Mouse (Mus musculus): ENCODE measurements around the gene Hs6st1. TPM values are rescaled to one million over a fixed set of nuclear protein-coding genes. Genes with fewer than 3 reads are reported as not detected.
A peak's percentile ranks its signal among the peaks of the same experiment; 100 is the strongest.

Gene Hs6st1
- polyA plus RNA-seq, 1 experiment from 2014 or later, result 6.7 TPM

DNA sequence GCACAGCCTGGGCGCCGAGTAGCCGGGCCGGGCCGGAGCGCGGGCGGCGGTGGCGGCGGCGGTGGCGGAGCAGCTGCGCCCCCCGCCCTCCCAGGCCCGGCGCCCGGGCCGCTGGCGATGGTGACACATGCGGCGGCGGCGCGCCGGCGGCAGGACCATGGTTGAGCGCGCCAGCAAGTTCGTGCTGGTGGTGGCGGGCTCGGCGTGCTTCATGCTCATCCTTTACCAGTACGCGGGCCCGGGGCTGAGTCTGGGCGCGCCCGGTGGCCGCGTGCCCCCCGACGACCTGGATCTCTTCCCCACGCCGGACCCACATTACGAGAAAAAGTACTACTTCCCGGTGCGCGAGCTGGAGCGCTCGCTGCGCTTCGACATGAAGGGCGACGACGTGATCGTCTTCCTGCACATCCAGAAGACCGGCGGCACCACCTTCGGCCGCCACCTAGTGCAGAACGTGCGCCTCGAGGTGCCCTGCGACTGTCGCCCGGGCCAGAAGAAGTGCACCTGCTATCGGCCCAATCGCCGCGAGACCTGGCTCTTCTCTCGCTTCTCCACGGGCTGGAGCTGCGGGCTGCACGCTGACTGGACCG lies 426 bp downstream of the Hs6st1 start:
- Histone ChIP-seq H3K27me3 (replicated peaks; ENCODE audit: control insufficient read depth, insufficient read depth, low read length) (no peaks in the 10 kb centered on the region), H3K4me3 (ENCODE audit: low read depth, low read length) (peak overlapping the region; percentile 69), H3K4me1 (replicated peaks; ENCODE audit: control insufficient read depth, insufficient read depth, low read length) (peaks cover 30% of the 10 kb centered on the region; the same call in 1 of the 2 replicates), H3K36me3 (ENCODE audit: control insufficient read depth, insufficient read depth) (0 out of 2 replicates have a peak, but pooled peaks cover 1% of the 10 kb centered on the region), H3K9me3 (ENCODE audit: control insufficient read depth) (no peaks in the 10 kb centered on the region), H3K27ac (ENCODE audit: low read depth, low read length) (peak overlapping the region; percentile 82), H3K9ac (ENCODE audit: low read depth, low read length) (peak overlapping the region; percentile 86), H3K4me2 (replicated peaks; ENCODE audit: low read depth) (peak overlapping the region; percentile 93)
- ATAC-seq, result peak; percentile 24
- 0% methylated on average over 58 of the region's 76 CpGs for WGBS
- TF ChIP-seq CTCF (IDR thresholded peaks at IDR 0.05; ENCODE audit: low read depth), result peak; percentile 48

- Histone ChIP-seq H3K9ac (ENCODE audit: low read depth, low read length) (peak overlapping the region; percentile 86), H3K9me3 (ENCODE audit: control insufficient read depth) (no peaks in the 10 kb centered on the region), H3K4me2 (replicated peaks; ENCODE audit: low read depth) (peak overlapping the region; percentile 93), H3K27me3 (replicated peaks; ENCODE audit: control insufficient read depth, insufficient read depth, low read length) (no peaks in the 10 kb centered on the region), H3K36me3 (ENCODE audit: control insufficient read depth, insufficient read depth) (0 out of 2 replicates have a peak, but pooled peaks cover 4% of the 10 kb centered on the region), H3K4me3 (ENCODE audit: low read depth, low read length) (peak overlapping the region; percentile 69), H3K4me1 (replicated peaks; ENCODE audit: control insufficient read depth, insufficient read depth, low read length) (peaks cover 32% of the 10 kb centered on the region; the same call in 1 of the 2 replicates), H3K27ac (ENCODE audit: low read depth, low read length) (peak overlapping the region; percentile 82)
- no peak for TF ChIP-seq CTCF (IDR thresholded peaks at IDR 0.05; ENCODE audit: low read depth)
- WGBS, result 1% methylated on average over 13 of the region's 13 CpGs
- ATAC-seq, result peak; percentile 52
These were observed 1.1 kb downstream of the Hs6st1 start for GRCm38 (mm10) chr1:36069291-36069771.

DNA sequence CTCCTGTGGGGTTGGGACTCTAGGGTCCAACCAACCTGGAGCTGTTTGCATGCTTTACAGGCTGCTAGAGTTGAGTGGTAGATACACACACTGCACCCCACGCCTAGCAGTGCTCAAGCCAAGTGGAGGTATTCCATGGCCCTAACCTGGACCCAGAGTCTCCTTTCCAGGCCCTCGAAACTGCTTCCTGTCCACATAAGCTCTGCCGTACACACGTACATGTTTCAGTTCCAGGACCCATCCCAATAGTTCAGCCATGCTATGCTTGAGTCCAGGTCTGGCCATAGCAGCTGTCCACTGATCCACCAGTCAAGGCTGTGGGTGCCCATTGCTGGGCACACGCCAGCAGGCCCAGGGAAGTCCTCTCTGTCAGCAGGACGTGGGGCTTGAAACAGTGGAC lies 2.0 kb downstream of the Hs6st1 start:
- 0 out of 2 replicates have a peak, but pooled peaks cover 4% of the 10 kb centered on the region for H3K36me3 ChIP-seq (ENCODE audit: control insufficient read depth, insufficient read depth)
- no peaks in the 10 kb centered on the region for H3K9me3 ChIP-seq (ENCODE audit: control insufficient read depth)
- peaks cover 28% of the 10 kb centered on the region; the same call in 1 of the 2 replicates for H3K4me1 ChIP-seq (replicated peaks; ENCODE audit: control insufficient read depth, insufficient read depth, low read length)
- no peak for TF ChIP-seq CTCF (IDR thresholded peaks at IDR 0.05; ENCODE audit: low read depth)
- H3K9ac ChIP-seq (ENCODE audit: low read depth, low read length), result peak overlapping the region; percentile 86
- H3K4me3 ChIP-seq (ENCODE audit: low read depth, low read length), result peak overlapping the region; percentile 69
- peak overlapping the region; percentile 82 for H3K27ac ChIP-seq (ENCODE audit: low read depth, low read length)
- ATAC-seq, result no peak
- no peaks in the 10 kb centered on the region for H3K27me3 ChIP-seq (replicated peaks; ENCODE audit: control insufficient read depth, insufficient read depth, low read length)
- WGBS, result 26% methylated on average over 6 of the region's 6 CpGs
- peak overlapping the region; percentile 93 for H3K4me2 ChIP-seq (replicated peaks; ENCODE audit: low read depth)

GRCm38 (mm10) chr1:36070740-36071139 lies 2.5 kb downstream of the Hs6st1 start:
- peak overlapping the region; percentile 86 for H3K9ac ChIP-seq (ENCODE audit: low read depth, low read length)
- H3K9me3 ChIP-seq (ENCODE audit: control insufficient read depth), result no peaks in the 10 kb centered on the region
- 0 out of 2 replicates have a peak, but pooled peaks cover 4% of the 10 kb centered on the region for H3K36me3 ChIP-seq (ENCODE audit: control insufficient read depth, insufficient read depth)
- peak overlapping the region; percentile 93 for H3K4me2 ChIP-seq (replicated peaks; ENCODE audit: low read depth)
- ATAC-seq, result no peak
- H3K4me3 ChIP-seq (ENCODE audit: low read depth, low read length), result peak overlapping the region; percentile 69
- no peaks in the 10 kb centered on the region for H3K27me3 ChIP-seq (replicated peaks; ENCODE audit: control insufficient read depth, insufficient read depth, low read length)
- H3K27ac ChIP-seq (ENCODE audit: low read depth, low read length), result peak overlapping the region; percentile 37; the same call in 1 of the 2 replicates
- H3K4me1 ChIP-seq (replicated peaks; ENCODE audit: control insufficient read depth, insufficient read depth, low read length), result peaks cover 33% of the 10 kb centered on the region; the same call in 1 of the 2 replicates
- TF ChIP-seq CTCF (IDR thresholded peaks at IDR 0.05; ENCODE audit: low read depth), result no peak
- 53% methylated on average over 3 of the region's 3 CpGs for WGBS

- Histone ChIP-seq H3K9ac (ENCODE audit: low read depth, low read length) (0 out of 2 replicates have a peak overlapping the region, but pooled peaks have one; percentile 86), H3K4me2 (replicated peaks; ENCODE audit: low read depth) (peak overlapping the region; percentile 93), H3K9me3 (ENCODE audit: control insufficient read depth) (no peaks in the 10 kb centered on the region), H3K4me3 (ENCODE audit: low read depth, low read length) (peak overlapping the region; percentile 69), H3K27me3 (replicated peaks; ENCODE audit: control insufficient read depth, insufficient read depth, low read length) (no peaks in the 10 kb centered on the region), H3K4me1 (replicated peaks; ENCODE audit: control insufficient read depth, insufficient read depth, low read length) (peaks cover 37% of the 10 kb centered on the region; the same call in 1 of the 2 replicates), H3K36me3 (ENCODE audit: control insufficient read depth, insufficient read depth) (0 out of 2 replicates have a peak, but pooled peaks cover 4% of the 10 kb centered on the region), H3K27ac (ENCODE audit: low read depth, low read length) (peak overlapping the region; percentile 37)
- TF ChIP-seq CTCF (IDR thresholded peaks at IDR 0.05; ENCODE audit: low read depth), result no peak
- 35% methylated on average over 7 of the region's 7 CpGs for WGBS
- ATAC-seq, result peak; percentile 29; the same call in 1 of the 2 replicates
These were observed 3.0 kb downstream of the Hs6st1 start for GRCm38 (mm10) chr1:36071176-36071575.

- WGBS, result 74% methylated on average over 3 of the region's 3 CpGs
- Histone ChIP-seq H3K27me3 (replicated peaks; ENCODE audit: control insufficient read depth, insufficient read depth, low read length) (no peaks in the 10 kb centered on the region), H3K9me3 (ENCODE audit: control insufficient read depth) (no peaks in the 10 kb centered on the region), H3K4me2 (replicated peaks; ENCODE audit: low read depth) (peak overlapping the region; percentile 93), H3K27ac (ENCODE audit: low read depth, low read length) (peak overlapping the region; percentile 37), H3K4me3 (ENCODE audit: low read depth, low read length) (peak overlapping the region; percentile 16; the same call in 1 of the 2 replicates), H3K9ac (ENCODE audit: low read depth, low read length) (no peak overlapping the region), H3K36me3 (ENCODE audit: control insufficient read depth, insufficient read depth) (0 out of 2 replicates have a peak, but pooled peaks cover 4% of the 10 kb centered on the region), H3K4me1 (replicated peaks; ENCODE audit: control insufficient read depth, insufficient read depth, low read length) (peaks cover 37% of the 10 kb centered on the region; the same call in 1 of the 2 replicates)
- ATAC-seq, result no peak
- no peak for TF ChIP-seq CTCF (IDR thresholded peaks at IDR 0.05; ENCODE audit: low read depth)
These were observed 3.4 kb downstream of the Hs6st1 start for GRCm38 (mm10) chr1:36071611-36072010.
